Mouse (Mus musculus): ENCODE results near the gene Slc30a7.

DNA sequence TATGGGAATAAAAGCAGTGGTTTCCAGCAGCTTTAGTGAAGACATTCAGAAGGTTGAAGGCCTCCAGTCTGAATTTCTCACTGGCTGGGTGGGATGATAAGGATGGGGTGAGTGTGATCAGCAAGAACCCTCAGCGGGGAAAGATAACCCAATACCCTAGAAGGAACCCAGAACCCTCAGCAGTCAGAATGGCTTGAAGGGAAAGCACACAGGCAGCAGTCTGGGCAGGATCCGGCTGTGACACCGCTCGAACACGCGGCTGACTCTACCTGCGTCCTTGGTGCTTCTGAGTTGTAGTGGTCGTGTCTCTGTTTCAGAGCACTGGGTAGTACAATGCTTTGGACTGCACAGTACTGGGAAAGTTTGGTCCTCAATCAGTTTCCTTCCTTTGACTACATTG lies 60.9 kb downstream of the Slc30a7 start:
- no peak for TF ChIP-seq CTCF (conservative IDR thresholded peaks at IDR 0.05; ENCODE audit: insufficient read depth, insufficient read length, low read depth, low read length)
- no peak for TF ChIP-seq POLR2A (IDR thresholded peaks at IDR 0.05; ENCODE audit: low read depth, low read length)

Data from kidney, adult 2 months (tissue).